Mouse (Mus musculus) thymus, adult 2 months (tissue): ENCODE measurements around the gene Zfp821.

Experiments
- CTCF ChIP-seq: fragments of 200-500 bp; IDR thresholded peaks from 2 replicates; pipeline ENCODE4 v1.5.1; 2012; ENCODE audit warnings: mild to moderate bottlenecking, control low read depth, low read length, moderate library complexity, borderline replicate concordance; ENCODE audit not compliant: control insufficient read depth, poor library complexity, insufficient read depth; ENCODE audit errors: extremely low read depth
- POLR2A ChIP-seq: fragments of 200-500 bp; IDR thresholded peaks from 2 replicates; pipeline ENCODE4 v1.6.1; 2012; ENCODE audit warnings: mild to moderate bottlenecking, low read length, control low read depth, moderate library complexity; ENCODE audit not compliant: control insufficient read depth, poor library complexity, insufficient read depth; ENCODE audit errors: extremely low read depth

DNA sequence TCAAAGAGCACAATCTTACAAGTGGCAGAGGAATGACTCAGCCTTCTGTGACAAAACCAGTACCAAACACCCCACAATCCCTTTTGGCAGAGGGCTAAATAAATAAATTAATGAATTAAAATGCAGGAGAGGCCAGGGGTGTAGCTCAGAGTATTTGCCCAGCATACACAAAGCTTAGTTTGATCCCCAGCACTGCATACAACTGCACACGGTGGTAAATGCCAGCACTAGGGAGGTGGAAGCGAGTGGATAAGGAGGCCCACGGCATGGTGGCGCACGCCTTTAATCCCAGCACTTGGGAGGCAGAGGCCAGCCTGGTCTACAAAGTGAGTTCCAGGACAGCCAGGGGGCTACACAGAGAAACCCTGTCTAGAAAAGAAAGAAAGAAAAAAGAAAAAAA is 32.7 kb upstream of the Zfp821 start:
- TF ChIP-seq POLR2A (no peak), CTCF (no peak)
